Mouse (Mus musculus) G1E (cell line): ENCODE data around the gene Upk2. TPM values are rescaled to one million over a fixed set of nuclear protein-coding genes. Genes with fewer than 3 reads are reported as not detected.

Experiments
- ATAC-seq: 2 replicates; pipeline ENCODE4 v1.8.0; 2016; ENCODE audit warnings: mild to moderate bottlenecking; ENCODE audit not compliant: insufficient number of reproducible peaks, poor library complexity, low FRiP score, severe bottlenecking; ENCODE audit errors: extremely low read depth
- DNase-seq: peaks from one replicate; pipeline ENCODE4 v3.0.0; 2012; ENCODE audit warnings: low spot score
- H3K27me3 ChIP-seq: 2 replicates; pipeline ENCODE4 v1.6.1; 2012; ENCODE audit warnings: mild to moderate bottlenecking, low read length, inconsistent platforms; ENCODE audit not compliant: insufficient read depth
- H3K36me3 ChIP-seq: replicated peaks from 2 replicates; pipeline ENCODE3; 2012; ENCODE audit warnings: mild to moderate bottlenecking, inconsistent platforms
- H3K4me1 ChIP-seq: 2 replicates; pipeline ENCODE4 v1.6.1; 2012; ENCODE audit warnings: low read depth, low read length, inconsistent platforms, mixed read lengths; ENCODE audit not compliant: insufficient read depth
- H3K4me3 ChIP-seq: 2 replicates; pipeline ENCODE4 v1.5.1; 2012; ENCODE audit warnings: low read depth, mild to moderate bottlenecking, inconsistent platforms, low read length, moderate library complexity, mixed read lengths
- H3K9me3 ChIP-seq: replicated peaks from 2 replicates; pipeline ENCODE4 v1.6.1; 2012; ENCODE audit warnings: inconsistent platforms
- CTCF ChIP-seq: IDR thresholded peaks from 2 replicates; pipeline ENCODE4 v1.5.1; 2012; ENCODE audit warnings: low read depth, low read length, inconsistent platforms, mixed read lengths
- GATA1 ChIP-seq: IDR thresholded peaks from 2 replicates; pipeline ENCODE4 v1.6.1; 2012; ENCODE audit warnings: borderline replicate concordance, low read length, inconsistent platforms, mixed read lengths
- GATA2 ChIP-seq: IDR thresholded peaks from 2 replicates; pipeline ENCODE4 v1.6.1; 2012; ENCODE audit warnings: low read depth, low read length, inconsistent platforms, borderline replicate concordance
- POLR2AphosphoS5 ChIP-seq: IDR thresholded peaks from 2 replicates; pipeline ENCODE4 v1.6.1; 2012; ENCODE audit warnings: low read depth, low read length, inconsistent platforms; ENCODE audit not compliant: insufficient replicate concordance
- TAL1 ChIP-seq: conservative IDR thresholded peaks from 2 replicates; pipeline ENCODE4 v1.6.1; 2012; ENCODE audit warnings: low read depth, low read length, inconsistent platforms, mixed read lengths
- polyA plus RNA-seq: library from polyadenylated mRNA; stranded (reverse); fragments of >175 nt; gene quantifications from 2 replicates; pipeline ENCODE4 v1.2.3, GENCODE M21; 2012
- total RNA-seq, 2 experiments: library from RNA; stranded (forward) in 1 of 2; stranded (reverse) in 1 of 2; fragments of 200-1000 nt in 1 of 2; fragments of >200 nt in 1 of 2; fragmentation: Nextera tagmentation in 1 of 2; gene quantifications; 2 replicates each; pipeline ENCODE4 v1.2.3; 2014 to 2017

The Upk2 gene
- total and polyA plus RNA-seq, 3 experiments: not detected

- ATAC-seq: no peak
- peaks cover 53% of the 10 kb centered on the region for H3K27me3 ChIP-seq
- no peak for DNase-seq
- TF ChIP-seq POLR2AphosphoS5: no peak
- TF ChIP-seq GATA2: no peak
- TF ChIP-seq TAL1: no peak
- TF ChIP-seq GATA1: no peak
- no peak for TF ChIP-seq CTCF
- peaks cover 8% of the 10 kb centered on the region; the same call in 1 of the 2 replicates for H3K4me1 ChIP-seq
- H3K36me3 ChIP-seq: no peaks in the 10 kb centered on the region
- no peak overlapping the region for H3K4me3 ChIP-seq
- no peaks in the 10 kb centered on the region for H3K9me3 ChIP-seq
Observed at GRCm38 (mm10) chr9:44498421-44499355, 43.9 kb upstream of the Upk2 start.

GRCm38 (mm10) chr9:44497624-44498377 lies 43.0 kb upstream of the Upk2 start:
- Histone ChIP-seq H3K27me3 (peaks cover 60% of the 10 kb centered on the region), H3K4me1 (peaks cover 8% of the 10 kb centered on the region; the same call in 1 of the 2 replicates), H3K9me3 (no peaks in the 10 kb centered on the region), H3K4me3 (no peak overlapping the region), H3K36me3 (no peaks in the 10 kb centered on the region)
- no peak for ATAC-seq
- no peak for DNase-seq
- TF ChIP-seq GATA2 (no peak), TAL1 (no peak), CTCF (no peak), GATA1 (no peak)

GRCm38 (mm10) chr9:44496803-44497461 lies 42.2 kb upstream of the Upk2 start:
- TF ChIP-seq GATA2 (no peak), TAL1 (no peak), POLR2AphosphoS5 (no peak), CTCF (no peak), GATA1 (no peak)
- H3K36me3 ChIP-seq: no peaks in the 10 kb centered on the region
- no peak overlapping the region for H3K4me3 ChIP-seq
- peaks cover 64% of the 10 kb centered on the region for H3K27me3 ChIP-seq
- DNase-seq (no peak), ATAC-seq (no peak)
- no peaks in the 10 kb centered on the region for H3K9me3 ChIP-seq
- peaks cover 8% of the 10 kb centered on the region; the same call in 1 of the 2 replicates for H3K4me1 ChIP-seq

- peaks cover 64% of the 10 kb centered on the region for H3K27me3 ChIP-seq
- no peak for DNase-seq
Observed at GRCm38 (mm10) chr9:44495810-44496344, 41.1 kb upstream of the Upk2 start.

GRCm38 (mm10) chr9:44494863-44495809 lies 40.4 kb upstream of the Upk2 start:
- TF ChIP-seq CTCF (no peak), POLR2AphosphoS5 (no peak), TAL1 (no peak), GATA1 (no peak), GATA2 (no peak)
- Histone ChIP-seq H3K27me3 (peaks cover 65% of the 10 kb centered on the region), H3K4me1 (peaks cover 3% of the 10 kb centered on the region; the same call in 1 of the 2 replicates), H3K9me3 (no peaks in the 10 kb centered on the region), H3K4me3 (no peak overlapping the region), H3K36me3 (no peaks in the 10 kb centered on the region)
- no peak for ATAC-seq
- no peak for DNase-seq

More at GRCm38 (mm10) chr9:44495810-44496344, 41.1 kb upstream of the Upk2 start:
- TF ChIP-seq CTCF (no peak), TAL1 (no peak), GATA1 (no peak), POLR2AphosphoS5 (no peak), GATA2 (no peak)
- no peaks in the 10 kb centered on the region for H3K9me3 ChIP-seq
- H3K36me3 ChIP-seq: no peaks in the 10 kb centered on the region
- peaks cover 3% of the 10 kb centered on the region; the same call in 1 of the 2 replicates for H3K4me1 ChIP-seq
- H3K4me3 ChIP-seq: no peak overlapping the region
- ATAC-seq: no peak
